Mouse (Mus musculus): ENCODE measurements at regions not wholly inside any gene's neighbourhood (a gene's known extent, or its start where the extent isn't known, plus 50 kb on each side); places are given as distances from the start of the nearest gene placed in this dataset.

- TF ChIP-seq GATA1 (IDR thresholded peaks at IDR 0.05; ENCODE audit: borderline replicate concordance, low read length) (no peak), FLI1 (IDR thresholded peaks at IDR 0.05; ENCODE audit: low read length) (no peak)
Observed at GRCm38 (mm10) chr9:32833373-32833772, 197.4 kb downstream of the Ets1 start.
